Mouse (Mus musculus) cerebral cortex, adult 2 months (tissue): ENCODE data around the gene Ykt6.

Source experiments
- WGBS: fragments of 180-500 bp; shearing (Covaris S2); methylation state at CpG from one replicate; pipeline ENCODE4 v1.1.7; 2018; 5-methylcytosine and 5-hydroxymethylcytosine counted together

The Ykt6 gene

DNA sequence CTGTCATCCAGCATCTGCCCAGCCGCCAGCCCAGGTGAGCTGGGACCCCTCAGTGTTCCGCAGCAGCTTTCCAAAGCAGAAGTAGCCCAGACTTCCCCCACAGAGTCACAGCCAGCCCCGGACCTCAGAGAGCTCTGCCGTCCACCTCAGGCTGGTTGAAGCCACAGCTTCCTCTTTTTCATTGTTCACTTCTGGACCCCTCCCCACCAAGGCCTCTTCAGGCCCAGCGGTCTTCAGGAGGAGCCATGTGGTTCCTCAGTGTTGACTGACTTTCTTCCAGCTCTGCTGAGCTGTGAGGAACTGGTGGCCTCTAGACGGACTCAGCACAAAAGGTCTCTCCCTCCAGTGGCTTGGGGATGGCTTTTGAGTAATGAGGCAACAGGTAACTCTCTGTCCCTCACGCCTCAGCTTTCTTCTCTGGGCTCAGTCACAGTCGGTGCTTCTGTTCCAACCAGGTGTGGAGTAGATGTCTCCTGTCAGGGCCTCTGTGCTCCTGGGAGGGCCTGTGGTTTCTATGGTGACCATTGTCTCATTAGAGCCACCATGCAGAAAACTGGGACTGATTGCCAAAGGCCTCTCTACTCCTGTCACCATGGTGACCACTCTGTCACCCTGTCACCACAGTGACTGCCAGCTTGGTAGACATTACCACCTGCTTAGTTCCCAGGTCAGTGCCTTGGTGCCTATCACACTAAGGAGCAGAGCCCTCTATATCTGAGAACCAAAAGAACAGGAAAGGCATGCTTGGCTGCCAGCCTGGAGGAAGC lies 5.7 kb upstream of the Ykt6 start, which contains the start of gene Gck:
Gene Gck (minus strand): TSS at position 496 of the 767 bp plus-strand sequence.
- WGBS = 69% methylated on average over 8 of the region's 8 CpGs

DNA sequence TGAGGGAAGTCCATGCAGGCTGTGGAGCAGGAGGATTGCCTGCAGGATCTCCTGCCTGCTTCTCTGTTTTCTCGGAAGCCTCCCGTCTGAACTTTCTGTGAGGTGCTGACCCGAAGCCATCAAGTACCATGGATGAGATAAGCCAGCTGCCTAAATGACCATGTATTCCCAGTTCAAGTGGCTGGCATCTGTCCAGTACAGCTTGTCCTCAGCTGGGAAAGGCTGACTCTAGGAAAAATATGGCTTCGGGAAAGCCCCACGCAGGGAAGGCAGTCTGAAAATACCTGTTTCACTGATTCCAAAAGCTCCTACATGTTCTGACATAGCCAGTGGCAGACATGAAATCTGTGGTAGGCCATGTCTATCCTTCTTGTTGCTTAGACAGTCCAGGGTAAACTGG lies 3.0 kb upstream of the Ykt6 start:
- WGBS = 81% methylated on average over 5 of the region's 5 CpGs

- WGBS = 32% methylated on average over 8 of the region's 8 CpGs
These were observed 2.2 kb upstream of the Ykt6 start for GRCm38 (mm10) chr11:5953130-5953765.

GRCm38 (mm10) chr11:5954435-5954834 lies 1.1 kb upstream of the Ykt6 start:
- WGBS = 82% methylated on average over 5 of the region's 5 CpGs

DNA sequence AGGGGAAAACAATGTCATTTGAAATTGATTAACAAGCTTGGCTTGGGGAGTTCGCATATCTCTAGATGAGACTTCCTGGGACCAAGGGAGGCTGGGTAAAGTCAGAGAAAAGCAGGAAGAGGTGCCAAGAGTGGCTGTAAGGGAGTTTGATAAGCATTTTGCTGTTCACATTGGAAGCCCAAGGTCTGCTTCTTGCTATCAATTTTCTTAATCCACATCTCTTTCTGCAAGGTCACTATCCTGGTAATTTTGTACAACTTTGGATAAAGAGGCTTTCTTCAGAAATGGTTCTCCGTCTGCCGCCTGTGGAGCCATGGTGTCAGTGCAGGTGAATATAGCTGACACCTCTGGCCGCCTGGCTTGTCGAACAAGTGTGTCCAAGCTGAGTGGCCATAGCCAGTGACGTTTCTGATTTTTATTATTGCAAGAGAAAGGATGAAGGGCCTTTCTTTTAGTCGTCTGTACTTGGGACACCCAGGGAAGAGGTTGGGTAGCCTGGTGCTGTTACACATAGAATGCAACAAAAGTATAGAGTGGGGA lies 458 bp upstream of the Ykt6 start:
- WGBS = 2% methylated on average over 7 of the region's 7 CpGs

GRCm38 (mm10) chr11:5960051-5960450 lies 4.6 kb downstream of the Ykt6 start:
- 33% methylated on average over 2 of the region's 2 CpGs for WGBS

- WGBS = 56% methylated on average over 11 of the region's 11 CpGs
These were observed 10.4 kb downstream of the Ykt6 start for GRCm38 (mm10) chr11:5965865-5966264.

DNA sequence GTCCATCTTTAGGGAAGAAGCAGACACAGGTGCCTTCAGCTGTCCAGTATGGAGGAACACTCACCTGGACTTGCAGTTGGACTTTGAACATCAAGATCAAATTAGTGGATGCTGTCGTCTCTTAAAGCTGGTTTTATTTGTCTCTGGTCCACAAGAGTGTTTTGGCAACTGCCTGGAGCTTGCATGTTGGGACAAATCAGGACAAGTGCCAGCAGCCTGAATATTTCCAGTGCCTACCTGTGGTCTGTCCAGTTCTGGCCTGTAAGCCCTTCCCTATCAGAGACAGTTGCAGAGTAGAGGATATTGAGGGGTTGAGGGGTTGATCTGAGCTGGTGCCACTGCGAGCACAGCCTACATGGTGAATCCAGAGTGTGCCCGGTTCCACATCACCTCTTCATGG lies 11.3 kb downstream of the Ykt6 start:
- WGBS = 60% methylated on average over 3 of the region's 3 CpGs

DNA sequence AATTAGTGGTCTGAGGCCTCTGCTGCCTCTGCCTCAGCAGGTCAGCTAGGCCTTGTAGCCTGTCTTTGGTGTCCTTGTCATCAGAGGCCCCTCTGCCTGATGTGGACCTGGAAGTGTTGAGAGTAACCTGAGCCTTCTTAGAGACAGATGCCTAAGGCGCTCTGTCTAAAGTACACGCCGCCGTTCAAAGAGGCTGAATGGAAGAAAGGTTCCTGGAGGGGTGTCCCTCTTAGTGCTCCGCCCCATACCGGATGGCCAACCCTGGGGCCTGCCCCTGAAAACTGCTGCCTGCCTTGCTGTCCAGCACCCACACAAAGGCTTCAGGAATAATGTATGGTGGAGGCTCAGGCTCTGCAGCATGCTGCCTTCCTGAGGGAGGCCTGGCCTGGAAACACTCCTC lies 12.7 kb downstream of the Ykt6 start:
- WGBS = 73% methylated on average over 6 of the region's 6 CpGs

DNA sequence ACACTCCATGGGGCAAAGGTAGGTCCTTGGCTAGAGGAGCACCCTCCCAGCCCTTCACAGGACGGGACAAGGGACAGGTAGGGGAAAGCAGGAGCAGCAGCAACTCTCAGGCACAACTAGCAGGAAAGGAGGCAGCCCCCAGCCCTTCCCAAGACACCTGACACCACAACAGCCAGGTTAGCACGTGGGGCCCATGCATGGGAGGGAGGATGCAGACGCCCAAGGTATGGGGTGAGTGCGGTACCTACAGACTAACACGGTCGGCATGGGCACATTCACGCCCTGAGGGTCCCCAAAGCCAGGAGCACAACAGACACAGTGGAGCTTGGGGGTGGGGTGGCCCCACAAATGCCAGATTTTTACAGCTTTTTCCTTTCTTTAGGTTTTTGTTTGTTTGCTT lies 15.7 kb downstream of the Ykt6 start:
- WGBS = 69% methylated on average over 7 of the region's 7 CpGs

DNA sequence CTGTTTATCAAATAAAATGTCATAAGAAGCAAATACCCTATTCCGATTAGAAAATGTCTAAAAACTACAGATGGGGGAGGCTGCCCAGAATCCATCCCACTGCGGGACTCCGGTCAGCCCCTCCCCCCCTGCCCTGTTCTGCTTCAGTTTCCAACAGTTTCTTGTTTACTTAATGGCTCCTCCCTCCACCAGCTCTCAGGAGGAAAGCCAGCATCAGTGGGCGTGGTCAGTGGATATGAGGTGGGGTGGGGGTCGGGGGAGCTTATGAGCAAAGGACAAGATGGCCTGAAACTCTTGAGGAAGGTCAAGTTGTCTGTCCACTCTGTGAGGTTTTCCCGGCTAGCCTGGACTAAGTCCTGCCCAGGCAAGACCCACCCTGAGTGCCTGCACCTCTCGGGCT lies 17.7 kb downstream of the Ykt6 start:
- WGBS = 52% methylated on average over 7 of the region's 7 CpGs

GRCm38 (mm10) chr11:5974053-5974452 lies 18.6 kb downstream of the Ykt6 start:
- WGBS = 71% methylated on average over 6 of the region's 6 CpGs

DNA sequence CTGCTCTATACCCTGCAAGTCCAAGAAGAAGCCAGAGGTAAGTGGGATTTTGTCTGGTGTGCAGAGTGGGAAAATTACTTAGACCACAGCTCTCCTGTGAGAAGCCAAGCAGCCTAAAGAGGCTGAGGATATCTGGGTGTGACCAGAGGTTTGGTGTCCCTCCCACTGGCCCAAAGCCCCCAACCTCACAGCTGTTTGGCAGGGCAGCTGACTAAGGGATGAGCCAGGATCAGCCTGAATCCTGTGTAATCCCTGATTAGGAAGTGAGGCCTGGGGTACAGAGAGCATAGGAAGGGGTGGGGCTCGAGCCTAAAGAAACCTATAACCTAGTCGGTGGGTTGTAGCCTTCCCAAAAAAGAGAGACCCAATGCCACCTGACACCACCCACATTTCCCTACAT lies 19.6 kb downstream of the Ykt6 start:
- WGBS = 59% methylated on average over 2 of the region's 2 CpGs

DNA sequence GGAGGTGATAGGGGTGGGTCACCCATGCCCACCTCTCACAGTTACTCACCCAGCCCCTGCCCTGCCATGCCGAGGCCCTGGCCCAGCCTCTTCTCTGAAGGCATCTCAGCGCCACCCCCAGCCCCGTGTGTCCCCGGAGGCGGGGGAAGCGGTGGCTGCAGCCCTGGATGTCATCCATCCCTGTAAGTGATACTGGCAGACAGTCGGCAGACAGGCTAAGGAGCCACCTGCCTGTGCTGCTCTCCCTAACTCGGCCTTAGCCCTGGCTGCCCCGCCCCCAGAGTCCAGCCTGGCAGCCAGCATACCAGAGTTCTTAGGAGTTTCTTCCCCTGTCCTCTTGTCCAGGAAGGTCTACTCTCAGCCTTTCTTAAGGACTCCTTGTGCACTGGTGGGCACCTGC lies 20.6 kb downstream of the Ykt6 start:
- WGBS = 28% methylated on average over 9 of the region's 9 CpGs

DNA sequence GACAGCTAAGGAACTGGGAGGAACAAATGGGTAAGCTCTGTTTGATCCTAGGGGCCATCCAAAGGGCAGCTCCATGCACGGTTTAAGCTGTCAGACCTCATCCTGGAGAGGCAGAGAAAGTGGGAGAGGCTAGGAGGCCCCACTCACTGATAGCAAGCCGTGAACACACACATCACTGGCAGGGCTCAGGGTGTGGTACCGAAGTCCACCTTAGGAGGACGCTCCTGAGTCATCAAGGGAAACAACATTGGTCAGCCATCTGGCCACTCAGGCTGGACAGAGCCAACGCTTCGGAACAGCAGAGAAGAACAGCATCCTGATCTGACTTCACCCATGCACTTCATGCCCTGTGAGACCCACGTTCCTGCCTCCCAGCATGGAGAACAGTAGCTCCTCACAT lies 23.6 kb downstream of the Ykt6 start:
- WGBS = 85% methylated on average over 7 of the region's 7 CpGs

DNA sequence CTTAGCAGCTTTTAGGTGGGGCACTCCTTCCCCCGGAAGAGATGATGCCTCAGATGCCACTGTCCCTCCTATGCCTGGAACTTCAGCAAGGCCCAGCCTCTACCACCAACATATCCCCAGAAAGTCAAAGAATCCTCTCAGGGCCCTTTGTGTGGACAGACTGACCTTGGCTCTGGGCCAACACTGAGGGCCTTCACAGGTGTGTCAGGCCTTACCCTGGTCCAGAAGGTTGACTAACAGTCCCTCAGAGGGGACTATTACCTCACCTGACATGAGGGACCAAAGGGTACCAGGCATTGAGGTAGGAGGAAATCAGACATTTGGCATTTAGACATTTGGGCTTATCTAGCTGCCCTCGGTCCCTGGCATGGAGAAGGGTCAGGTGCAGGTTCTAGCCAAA lies 24.6 kb downstream of the Ykt6 start:
- 84% methylated on average over 2 of the region's 2 CpGs for WGBS

DNA sequence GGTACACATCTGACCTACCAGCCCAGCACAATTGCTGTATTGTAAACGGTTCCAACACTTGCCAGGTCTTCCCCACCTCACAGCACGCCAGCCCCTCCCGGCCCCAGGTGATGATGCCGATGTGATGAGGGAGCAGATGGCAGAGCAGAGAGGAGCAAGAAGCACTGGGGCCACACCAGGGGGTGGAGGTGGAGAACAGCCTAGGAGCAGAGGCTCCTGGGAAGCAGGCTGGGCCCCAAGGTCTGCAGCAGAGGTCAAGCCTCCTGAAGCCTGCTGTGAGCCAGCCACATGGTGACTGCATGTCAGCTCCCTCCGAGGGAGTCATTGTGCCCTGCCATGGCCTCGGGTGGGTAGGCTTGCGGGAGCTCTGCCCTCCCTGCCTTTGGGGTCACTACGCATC lies 25.1 kb downstream of the Ykt6 start:
- 65% methylated on average over 8 of the region's 8 CpGs for WGBS

- 77% methylated on average over 7 of the region's 7 CpGs for WGBS
These were observed 25.8 kb downstream of the Ykt6 start for GRCm38 (mm10) chr11:5981323-5981722.

DNA sequence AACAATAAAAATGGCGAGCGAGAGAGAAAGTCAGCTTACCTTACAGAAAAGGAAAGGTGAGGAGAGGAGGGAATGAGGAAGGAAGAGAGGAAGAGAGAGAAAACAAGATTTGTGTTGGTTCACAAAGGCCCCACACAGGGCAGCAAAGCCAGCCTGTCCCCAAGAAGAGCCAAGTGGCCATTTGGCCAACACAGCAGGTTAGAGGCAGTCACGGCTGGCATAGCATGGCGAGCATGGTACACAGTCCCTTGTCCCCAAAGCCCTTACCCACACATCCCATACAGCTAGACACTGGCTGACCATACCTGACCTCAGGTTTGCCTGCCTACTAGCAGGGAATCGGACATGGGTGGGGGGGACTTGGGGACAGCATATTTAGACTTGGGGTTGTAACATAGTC lies 28.1 kb downstream of the Ykt6 start:
- 94% methylated on average over 5 of the region's 5 CpGs for WGBS

DNA sequence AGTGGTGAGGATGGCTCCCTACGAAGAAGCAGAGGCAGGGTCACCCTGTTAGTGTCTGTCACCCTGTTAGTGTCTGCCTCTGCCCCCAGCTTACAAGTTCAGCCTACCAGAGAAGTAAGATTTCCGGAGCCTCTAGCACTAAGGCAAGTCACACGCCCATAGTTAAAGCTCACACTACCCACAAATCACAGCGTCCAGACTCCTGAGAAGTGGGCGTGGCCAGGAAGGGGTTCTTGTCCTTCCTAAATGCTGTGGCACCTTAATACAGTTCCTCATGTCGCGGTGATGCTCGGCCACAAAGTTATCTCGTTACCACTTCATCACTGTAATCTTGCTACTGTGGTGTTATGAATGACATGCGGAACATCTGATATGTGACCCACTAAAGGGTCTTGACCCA lies 32.6 kb downstream of the Ykt6 start:
- 72% methylated on average over 10 of the region's 10 CpGs for WGBS

DNA sequence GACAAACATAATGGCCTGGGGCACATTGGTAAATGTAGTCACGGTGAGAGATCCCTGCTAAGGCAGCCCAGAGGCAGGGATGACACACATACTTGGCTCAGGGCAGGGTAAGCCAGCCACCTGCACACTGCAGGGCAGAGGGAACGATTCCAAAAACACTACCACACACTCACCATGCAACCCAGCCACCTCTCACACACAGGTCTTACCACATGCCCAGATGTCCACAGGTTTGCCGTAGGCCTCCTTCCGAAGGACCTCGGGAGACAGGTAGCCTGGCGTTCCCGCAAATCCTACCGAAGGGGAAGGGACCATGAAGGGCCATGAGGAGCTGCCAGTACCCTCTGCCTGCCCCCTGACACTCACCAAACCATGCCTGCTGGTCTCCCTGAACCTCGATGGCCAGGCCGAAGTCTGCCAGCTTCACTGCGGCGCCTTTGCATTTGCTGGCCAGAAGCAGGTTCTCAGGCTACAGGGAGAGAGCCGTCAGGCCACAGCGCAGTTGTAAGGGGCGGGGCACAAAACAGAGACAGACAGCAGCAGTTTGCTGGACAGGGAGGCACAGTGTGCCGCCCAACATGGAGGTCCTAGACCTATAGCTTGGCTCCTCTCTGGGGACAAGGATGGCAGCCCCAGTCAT lies 34.6 kb downstream of the Ykt6 start:
- WGBS = 80% methylated on average over 16 of the region's 16 CpGs

DNA sequence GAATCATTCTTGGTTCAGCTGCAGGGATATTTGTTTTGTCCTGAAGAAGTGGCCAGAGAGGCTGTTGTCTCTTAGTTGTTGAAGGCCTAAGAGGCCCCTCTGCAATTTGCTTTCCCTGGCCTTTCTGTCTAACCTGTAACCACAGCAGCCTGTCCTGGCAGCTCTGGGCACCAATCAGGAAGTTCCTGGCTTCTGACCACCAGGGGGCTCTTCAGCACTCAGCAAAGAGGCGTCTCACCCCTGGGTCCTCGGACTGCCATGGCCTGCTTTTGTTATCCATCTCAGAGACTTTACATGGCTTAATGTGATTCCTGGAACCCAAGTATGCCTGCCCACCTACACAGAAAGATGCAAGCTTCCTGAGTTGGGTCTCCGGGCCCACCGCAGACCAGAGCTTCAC lies 35.4 kb downstream of the Ykt6 start:
- WGBS = 24% methylated on average over 4 of the region's 4 CpGs

DNA sequence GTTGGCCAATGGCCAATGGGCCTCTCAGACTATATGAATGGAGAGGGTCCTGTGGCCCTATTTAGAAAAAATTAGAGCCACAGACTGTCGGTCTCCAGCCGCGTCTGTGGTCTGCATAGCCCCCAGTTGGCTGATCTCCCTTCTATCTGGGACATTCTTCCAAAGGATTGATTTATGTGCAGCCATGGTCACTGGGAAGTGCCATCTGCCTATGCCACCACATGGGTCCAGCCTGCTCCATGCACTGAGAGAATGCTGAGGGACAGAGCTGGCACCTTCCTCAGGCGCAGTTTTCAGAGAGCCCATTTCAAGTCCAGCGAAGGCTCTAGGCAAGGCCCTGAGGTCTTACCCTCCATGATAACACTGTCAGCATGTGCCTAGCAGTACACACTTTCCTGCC lies 38.7 kb downstream of the Ykt6 start:
- 86% methylated on average over 5 of the region's 5 CpGs for WGBS
